Mouse (Mus musculus): ENCODE results near the gene Ranbp3l. TPM values are rescaled to one million over a fixed set of nuclear protein-coding genes. Genes with fewer than 3 reads are reported as not detected.

Gene Ranbp3l
- total RNA-seq, 2 experiments from 2014 or later = not detected

DNA sequence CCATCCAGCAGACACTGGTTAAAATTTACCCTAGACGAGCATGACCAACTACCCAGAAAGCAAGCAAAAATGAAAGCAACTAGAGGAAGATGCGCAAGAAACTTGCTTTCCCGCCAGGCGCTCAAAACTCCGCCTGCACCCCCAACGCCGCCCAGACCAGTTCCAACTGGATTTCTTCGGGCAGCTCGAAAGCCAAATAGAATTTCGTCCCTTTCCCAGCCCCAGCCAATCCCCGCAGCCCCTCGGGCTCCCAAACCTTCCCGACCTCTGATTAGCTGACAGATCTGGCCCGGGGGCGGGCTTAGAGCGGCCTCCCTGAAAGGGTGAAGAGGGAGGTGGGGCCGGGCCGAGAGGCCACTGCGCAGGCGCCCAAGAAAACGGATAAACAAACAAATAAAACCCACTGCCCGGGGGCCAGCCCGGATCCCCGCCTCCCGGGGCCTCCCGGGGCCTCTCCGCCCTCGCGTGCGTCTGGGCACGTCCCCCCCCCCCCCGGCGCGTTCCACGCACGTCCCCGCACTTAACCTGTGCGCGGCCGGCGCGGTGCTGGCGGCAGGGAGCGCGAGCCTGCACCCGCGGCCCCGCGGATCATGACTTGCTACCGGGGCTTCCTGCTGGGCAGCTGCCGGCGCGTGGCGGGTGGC lies 103.3 kb downstream of the Ranbp3l start, which contains the start of gene Nadk2:
Gene Nadk2 (plus strand): TSS at position 349 of the 644 bp plus-strand sequence.
- peak; percentile 99 for DNase-seq

DNA sequence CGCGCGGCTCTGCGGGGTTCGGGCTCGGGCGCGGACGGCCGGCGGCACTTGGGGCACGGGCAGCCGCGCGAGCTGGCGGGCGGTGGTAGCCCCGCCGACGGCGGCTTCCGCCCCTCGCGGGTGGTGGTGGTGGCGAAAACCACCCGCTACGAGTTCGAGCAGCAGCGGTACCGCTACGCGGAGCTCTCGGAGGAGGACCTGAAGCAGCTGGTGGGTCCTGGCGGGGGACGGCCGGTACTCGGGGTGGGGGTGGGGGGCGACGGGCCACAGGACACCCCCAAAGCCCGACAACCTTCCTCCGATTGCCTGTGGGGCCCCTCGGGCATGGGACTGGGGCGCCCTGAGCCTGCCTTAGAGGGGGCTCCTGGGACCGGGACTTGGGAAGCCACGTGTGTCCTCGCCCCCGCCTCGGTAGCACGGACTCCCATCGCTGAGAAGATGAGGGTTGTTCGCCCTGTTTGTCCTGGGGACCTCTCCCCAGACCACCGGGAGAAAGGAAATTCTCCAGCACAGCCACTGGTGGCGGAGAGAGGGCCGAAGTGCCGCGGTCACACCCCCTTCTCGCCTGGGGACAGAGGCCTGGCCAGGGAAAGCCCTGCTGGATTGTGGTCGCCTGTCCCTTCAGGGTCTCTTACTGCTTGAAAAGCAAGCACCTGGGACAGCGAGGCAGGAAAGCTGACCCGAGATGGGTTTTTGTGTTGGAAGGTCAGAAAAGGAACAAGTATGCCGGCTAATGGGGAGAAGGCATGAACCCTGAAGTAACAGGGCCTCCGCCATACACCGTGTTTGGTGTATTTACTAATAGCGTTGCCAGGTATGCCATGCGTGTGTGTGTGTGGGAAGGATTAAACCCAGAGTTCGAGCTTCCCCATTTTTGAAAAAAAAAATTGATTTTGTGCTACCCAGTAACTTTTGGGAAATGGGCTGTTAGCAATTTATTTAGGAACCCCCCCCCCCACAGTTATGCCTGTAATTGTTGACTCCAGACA lies 104.1 kb downstream of the Ranbp3l start:
- DNase-seq = peak; percentile 62

DNA sequence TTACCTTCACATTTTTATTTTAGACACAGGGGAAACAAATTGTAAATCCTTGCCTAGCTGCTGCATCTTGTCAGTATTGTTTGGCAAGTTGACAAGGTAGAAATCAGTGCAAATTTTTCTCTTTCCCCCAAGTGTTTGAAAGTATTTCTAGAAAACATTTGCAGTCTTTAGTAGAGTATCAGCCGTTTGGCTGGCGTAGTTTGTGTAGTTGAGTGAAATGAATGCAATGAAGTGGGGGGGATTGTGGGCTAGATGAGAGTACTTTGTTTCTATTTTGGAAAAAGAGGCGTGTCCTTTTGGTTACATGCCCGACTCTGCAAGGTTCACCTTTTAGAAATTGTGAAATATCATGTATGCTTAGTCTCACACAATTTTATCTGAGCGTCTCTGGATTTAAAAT lies 104.9 kb downstream of the Ranbp3l start:
- no peak for DNase-seq

DNA sequence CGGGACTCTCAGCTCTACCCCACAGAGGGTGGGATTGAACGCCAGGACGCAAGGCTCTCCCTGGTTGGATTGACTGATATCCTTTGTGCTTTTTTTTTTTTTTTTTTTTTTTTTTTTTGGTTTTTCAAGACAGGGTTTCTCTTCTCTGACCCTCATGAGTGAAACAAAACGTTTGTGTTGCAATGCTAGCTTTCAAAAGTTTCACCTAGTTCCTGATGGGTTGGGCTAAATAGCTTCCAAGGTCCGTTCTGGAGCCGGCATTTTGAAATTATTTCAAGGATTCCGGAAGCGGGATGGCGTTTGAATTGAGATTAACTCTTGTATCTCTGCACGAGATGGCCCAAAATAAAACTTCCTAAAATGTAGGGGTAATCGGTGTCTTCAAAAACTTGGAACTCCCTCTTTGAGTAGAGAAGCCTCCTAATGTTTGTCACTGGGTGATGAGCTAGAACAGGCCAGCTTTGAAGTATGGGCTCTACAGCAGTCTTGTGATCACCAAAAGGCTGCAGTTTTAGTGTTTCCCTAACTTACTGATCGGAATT lies 105.4 kb downstream of the Ranbp3l start:
- no peak for DNase-seq

DNA sequence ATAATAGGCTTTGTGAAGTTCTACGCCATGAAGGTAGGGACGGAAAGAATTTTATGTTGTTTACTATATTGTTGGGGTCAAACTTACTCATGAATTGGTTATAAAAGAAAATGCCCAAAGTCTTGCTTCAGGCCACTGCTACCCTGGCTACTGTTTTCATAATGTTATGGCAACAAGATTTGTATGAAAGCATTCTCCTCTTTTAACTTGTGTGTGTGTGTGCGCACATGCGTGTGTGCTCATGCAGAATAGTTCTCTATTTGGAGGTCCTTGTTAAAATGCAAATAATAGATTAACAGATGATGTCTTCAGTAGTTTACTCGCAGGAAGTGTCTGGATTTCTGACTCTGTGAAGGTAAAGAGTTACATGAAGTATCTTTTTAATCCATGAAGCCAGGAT lies 105.9 kb downstream of the Ranbp3l start:
- no peak for DNase-seq

DNA sequence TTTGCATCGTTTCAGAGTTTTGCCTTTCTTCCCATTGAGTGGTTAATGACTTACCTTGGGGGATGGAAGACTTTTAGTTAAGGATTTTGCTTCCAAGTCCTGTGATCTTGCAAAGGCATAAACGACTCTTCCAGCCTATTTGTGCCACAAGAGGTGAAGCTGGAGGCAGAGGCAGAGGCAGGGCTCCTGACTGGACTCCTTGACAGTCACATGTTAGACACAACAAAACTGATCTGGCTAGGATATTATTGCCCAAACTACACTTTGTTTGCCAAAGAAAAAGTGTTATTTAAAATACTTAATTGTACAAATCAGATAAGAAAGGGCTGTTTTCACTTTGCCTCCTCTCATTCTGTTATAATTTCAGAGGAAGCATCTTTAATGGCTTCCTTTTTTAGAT lies 106.4 kb downstream of the Ranbp3l start:
- DNase-seq = no peak

DNA sequence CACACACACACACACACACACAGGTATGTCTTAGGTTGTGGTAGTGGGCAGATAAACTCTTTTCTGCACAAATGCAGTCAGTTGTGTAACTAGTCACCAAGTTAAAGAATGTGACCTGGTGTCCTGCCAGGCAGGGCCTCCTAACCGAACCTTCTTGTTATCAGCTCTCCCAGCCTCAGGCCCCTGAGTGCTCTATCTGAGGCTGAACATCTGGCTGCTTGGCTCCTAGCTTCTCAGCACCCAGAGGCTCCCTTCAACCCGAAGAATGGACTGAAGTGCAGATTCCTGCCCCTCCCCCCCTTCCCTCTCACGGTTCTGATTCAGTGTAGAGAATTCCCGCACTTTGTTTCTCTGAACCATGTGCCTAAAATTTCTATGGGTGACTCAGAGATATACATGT lies 106.9 kb downstream of the Ranbp3l start:
- peak; percentile 50 for DNase-seq

DNA sequence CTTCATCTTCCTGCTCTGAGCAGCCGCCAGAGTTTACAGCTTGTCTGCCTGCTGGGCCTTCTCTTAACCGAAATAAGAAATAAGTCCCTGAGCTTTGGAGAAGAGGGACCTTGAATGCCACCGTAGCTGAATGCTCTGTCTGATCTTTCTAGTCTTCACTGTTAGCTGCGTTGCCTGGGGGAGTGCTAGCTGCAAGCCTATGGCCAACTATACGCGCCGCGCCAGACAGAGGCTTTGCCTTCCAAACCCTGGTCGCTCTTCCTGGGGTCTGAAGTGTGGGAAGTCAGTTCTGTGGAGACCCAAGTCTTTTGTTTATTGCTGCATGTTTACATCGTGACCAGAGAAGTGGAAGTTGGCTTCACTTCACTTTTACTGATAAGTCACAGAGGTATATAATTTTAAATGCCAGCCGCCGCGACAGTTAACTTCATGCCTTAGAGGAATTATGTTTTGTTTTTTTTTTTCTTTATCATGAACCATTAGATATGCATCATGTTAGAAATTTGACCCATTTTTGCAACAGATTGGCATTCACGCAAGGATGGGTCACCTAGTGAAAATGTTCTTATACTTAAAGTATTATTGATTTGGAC lies 108.0 kb downstream of the Ranbp3l start:
- no peak for DNase-seq

DNA sequence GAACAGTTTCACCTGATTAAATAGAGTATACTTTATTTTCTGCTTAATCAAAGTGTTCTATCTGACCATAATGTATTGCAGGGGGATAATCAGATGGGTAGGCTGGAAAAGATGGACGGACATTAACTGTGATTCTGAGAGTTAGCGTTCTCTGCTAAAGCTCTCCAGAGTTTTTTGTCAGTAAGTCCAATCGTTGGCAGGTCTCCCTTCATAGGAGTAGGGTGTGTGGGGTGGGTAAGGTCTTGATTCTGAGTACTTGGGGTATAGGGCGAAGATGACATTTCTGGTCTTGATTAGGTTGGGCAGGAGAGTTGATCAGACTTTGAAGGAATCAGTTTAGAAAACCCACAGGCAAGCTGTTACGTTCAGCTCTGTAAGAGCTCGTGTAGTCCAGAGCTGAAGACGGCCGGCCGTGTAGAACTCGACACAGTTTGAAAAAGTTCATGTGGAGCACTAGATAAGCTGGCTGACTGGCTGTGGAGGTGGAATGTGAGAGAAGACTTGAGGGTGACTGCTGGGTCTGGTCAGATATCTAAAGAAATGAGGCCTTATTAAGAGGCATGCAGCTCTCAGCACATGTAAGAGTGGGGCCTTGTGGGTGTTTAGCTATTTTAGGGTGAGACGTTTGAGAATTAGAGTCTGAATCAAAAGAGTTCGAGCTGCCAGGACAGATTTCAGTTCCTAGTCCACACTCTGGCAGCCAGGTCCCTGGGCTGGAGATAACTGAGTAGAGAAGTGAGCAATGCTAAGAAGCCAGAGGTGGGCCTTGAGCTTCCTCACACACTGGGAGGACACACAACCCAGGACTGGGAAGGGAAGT lies 110.9 kb downstream of the Ranbp3l start:
- DNase-seq = peak; percentile 30

DNA sequence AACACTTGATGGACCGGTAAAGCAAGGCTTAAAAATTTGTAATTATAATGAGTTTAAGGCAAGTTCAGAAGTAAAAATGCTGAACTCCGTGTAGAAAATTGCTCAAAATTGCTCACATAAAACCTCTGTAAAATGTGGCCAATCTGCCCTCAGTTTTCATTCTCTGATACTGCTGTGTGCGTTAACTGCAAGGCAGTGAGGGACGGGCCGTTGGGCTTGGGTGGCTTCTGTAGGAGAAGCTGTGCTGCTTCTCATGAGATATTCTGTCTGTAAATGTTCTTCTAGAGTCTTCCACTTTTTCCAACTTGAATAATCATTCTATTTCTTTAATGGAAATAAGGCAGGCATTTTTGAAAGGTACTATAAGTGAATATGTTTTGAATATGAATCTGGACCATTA lies 111.9 kb downstream of the Ranbp3l start:
- no peak for DNase-seq

DNA sequence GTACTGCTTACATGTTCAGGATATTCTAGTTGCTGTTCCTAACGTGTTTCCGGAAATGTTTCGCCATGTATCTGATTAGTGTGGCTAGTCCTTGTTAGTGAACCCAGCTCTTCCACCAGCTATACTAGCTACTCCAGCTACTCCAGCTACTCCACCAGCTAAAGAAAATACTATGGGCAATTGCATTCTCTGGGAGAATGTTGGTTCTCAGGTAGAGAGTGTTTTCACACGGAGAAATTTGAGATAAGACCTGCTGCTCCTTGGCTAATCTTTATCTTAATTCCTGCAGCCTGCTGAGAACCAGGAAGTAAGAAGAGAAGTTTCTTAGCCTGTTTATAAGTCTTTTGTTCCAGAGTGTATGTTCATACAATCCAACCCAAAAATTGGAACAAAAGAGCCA lies 112.5 kb downstream of the Ranbp3l start:
- DNase-seq = no peak

DNA sequence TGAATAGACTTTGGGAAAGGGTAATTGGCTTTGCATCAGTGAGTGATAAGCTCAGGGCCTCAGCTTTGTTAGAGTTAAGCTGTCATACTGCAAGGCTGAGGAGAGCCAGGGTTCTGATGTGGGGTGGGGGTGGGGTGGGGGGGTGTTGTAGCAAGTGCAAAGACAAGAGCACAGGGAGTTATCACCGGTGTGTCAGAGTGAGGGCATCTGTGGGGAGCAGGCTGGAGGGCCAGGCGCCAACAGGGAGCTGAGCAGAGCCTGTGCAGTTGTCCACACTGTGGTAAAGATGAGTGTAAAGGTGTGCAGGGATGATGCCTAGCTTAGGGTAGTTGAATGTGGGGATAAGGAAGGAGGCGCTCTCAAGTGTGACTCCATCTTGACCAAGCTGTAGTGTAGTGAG lies 113.5 kb downstream of the Ranbp3l start:
- DNase-seq = no peak

DNA sequence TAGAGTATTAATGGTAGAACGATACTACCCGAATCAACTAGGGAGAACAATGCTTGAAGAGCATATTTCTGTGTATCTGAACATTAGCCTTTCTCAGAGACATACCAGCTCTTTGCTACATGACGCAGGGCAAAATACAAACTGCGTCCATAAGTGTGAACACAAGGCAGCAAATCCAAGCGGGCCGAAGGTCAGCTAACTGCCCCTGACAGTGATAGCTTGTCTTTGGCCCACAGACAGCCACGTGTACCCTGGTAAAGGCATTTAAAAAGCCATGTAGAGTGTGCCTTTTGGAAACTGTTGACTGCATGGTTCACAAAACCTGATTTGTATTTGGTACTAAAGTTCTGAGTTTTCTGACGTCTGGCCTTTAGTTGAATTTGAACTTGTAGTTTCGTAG lies 115.0 kb downstream of the Ranbp3l start:
- no peak for DNase-seq

DNA sequence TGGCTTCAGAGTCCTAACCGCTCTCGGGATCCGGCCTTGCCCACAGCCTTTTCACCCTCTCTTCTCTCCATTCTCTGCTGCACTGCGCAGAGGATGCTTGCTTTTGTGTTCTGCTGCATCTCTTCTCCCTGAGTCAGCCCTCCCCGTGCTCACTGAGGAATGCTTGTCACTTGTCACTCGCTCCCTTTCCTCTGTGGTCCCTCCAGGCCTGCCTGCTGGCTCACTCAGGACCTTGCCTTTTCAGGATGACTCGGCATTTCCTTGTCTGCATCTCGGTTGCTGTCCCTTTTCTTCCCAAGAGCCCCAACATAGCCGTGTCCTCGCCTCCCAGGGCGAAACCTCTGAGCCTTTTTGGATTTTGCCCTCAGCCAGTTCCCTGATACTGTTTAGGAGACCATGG lies 119.1 kb downstream of the Ranbp3l start:
- no peak for DNase-seq

DNA sequence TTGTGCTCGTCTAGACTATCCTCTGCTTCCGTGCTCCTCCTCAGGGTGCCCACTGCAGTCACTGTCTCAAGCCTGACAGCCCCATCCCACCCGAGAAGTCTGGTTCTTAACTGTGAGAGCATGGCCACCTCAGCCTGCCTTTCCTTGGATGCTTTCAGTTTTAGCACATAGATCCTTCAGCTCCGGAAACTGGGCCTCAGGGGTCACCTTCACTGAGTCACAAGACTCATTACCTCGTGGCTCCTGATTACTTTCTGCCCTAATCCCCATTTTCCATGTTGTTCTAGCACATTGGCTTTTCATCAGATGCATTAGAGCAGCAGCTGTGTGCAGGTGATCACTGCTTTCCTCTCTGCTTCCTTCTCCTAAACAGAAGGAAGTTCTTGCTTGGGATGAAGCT lies 119.7 kb downstream of the Ranbp3l start:
- no peak for DNase-seq

DNA sequence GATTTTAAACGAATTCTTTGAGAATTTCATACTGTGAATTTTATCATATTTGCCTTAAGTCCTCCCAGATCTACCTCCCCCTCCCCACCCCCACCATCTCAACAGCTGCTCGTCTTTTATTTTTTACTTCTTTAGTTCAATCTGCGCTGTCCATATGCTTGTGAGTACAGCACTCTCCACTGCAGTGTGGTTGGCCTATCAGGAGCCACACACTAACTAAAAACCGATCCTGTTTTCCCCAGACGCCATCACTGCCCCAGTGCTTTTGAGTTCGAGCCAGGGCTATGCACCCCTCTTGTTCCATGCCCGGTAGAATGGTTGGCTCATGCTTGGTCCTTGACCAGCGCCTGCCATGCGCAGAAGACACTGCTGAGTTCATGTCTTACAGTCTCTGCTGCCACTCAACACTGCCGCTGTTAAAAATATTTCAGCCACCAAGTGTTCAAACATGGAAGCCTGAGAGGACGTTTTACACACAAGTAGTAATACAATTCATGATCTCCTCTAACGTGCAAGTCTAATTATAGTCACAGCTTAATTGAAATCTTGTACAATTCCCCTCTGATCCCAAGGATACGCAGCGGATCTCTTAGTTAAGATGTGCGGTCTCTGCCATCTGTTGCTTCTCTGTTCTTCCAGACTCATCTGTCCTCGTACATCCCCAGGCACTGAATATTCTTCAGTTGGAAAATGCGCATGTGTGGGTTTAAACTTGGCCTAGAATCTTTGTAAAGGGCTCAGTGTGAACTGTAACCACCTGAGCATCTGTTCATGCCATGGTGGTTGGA lies 120.3 kb downstream of the Ranbp3l start:
- DNase-seq = no peak

DNA sequence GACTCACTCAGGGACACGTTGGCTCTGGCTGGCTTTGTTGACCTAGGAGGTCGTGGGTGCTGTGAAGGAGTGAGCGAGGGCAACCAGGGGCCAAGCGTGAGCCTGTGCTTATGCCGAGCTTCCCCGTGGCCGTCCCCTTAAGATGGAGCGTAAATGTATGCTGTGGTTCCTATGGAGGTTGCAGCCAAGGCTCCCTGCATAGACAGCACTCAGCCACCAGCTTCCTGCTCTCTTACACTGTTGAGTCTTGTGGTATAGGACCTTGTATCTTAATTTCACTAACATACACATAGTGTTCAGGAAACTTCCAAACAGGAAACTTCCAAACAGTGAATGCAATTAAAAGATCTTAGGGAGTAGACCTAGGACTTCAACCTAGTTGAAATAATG lies 120.9 kb downstream of the Ranbp3l start:
- DNase-seq = no peak

DNA sequence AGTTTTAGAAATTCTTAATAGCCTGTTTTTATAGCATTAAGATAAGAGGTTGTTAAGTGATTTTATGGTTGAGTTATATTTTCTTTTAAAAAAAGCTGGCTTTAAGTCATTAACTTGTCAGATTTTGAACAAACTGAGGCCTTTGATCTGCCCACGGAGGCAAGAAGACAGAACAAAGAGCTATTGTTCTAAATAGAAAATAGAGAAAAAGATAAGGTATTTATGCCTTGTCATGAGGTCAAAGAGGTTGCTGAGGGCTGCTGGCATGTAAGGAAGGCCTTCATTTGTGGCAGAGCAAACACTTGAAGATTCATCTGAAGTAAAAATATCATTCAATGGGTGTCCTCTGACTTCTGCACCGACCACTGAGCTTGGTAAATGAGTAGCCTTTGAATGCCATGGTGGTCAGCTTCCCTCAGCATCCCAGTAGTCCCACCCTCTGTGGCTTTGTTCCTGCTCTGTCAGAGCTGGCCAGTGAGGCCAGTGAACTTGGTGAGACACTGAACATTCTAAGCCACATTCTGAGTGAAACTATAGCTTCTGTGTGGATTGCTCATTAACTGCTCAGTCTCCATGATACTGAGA lies 121.5 kb downstream of the Ranbp3l start:
- no peak for DNase-seq

DNA sequence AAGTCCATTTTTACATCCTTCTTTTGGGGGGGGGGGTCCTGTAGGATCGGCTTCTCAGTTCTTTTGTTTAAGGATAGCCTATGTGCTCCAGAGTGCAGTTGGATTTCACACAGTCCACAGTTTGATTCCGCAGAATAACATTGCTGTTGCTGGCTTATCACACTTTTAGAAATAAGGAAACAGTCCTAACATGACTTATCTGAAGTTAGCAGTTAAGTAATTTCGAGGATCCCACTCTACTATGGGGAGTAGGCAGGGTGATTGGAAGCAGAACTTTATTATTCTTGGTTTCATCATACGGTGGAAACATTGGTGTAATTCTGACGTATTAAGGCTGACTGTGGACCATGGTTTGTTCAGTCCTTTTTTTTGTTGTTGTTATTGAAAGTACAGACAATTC lies 122.9 kb downstream of the Ranbp3l start:
- DNase-seq = no peak

DNA sequence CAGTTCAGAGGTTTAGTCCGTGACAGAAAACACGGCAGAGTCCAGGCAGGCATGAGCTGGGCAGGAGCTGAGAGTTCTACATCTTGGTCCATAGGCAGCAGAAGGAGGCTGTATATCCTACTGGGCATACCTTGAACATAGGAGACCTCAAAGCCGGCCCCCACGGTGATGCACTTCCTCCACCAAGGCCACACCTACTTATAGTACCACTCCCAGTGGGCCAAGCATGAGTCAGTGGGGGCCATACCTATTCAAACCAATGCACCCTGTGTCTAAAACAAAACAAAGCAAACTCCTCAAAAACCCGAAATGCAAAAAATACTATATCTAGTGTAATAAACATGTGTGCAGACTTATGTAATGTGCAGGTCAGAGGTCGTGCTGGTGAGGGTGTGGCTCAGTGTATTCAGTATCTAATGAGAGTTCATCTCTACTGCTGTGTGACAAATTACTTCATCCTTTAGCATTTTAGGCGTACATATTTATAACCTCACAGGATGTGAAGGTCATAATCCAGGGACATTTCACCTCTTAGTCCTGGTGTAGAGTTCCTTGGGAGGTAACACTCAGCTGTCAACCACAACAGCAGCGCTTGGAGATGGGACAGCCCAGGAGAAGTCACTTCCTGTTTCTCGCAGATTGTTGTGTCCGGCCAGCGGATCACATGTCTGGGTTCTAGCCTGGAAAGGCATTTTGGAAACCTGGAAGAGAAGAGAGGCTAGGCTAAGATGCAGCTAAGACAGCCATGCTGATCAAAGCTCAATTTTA lies 126.0 kb downstream of the Ranbp3l start:
- DNase-seq = no peak
